Mouse (Mus musculus): ENCODE data around the gene Aggf1.

Aggf1 gene

GRCm38 (mm10) chr13:95347018-95347696, 28.0 kb downstream of the Aggf1 start:
- no peak for TF ChIP-seq GATA4 (IDR thresholded peaks at IDR 0.05; ENCODE audit: insufficient replicate concordance, low read length)

GRCm38 (mm10) chr13:95345869-95346268, 29.3 kb downstream of the Aggf1 start:
- TF ChIP-seq GATA4 (IDR thresholded peaks at IDR 0.05; ENCODE audit: insufficient replicate concordance, low read length): no peak

GRCm38 (mm10) chr13:95343470-95343869, 31.7 kb downstream of the Aggf1 start:
- no peak for TF ChIP-seq GATA4 (IDR thresholded peaks at IDR 0.05; ENCODE audit: insufficient replicate concordance, low read length)

GRCm38 (mm10) chr13:95336122-95336677, 39.0 kb downstream of the Aggf1 start:
- no peak for TF ChIP-seq GATA4 (IDR thresholded peaks at IDR 0.05; ENCODE audit: insufficient replicate concordance, low read length)

- no peak for TF ChIP-seq GATA4 (IDR thresholded peaks at IDR 0.05; ENCODE audit: insufficient replicate concordance, low read length)
Measured at GRCm38 (mm10) chr13:95332086-95332899, 42.9 kb downstream of the Aggf1 start.

- TF ChIP-seq GATA4 (IDR thresholded peaks at IDR 0.05; ENCODE audit: insufficient replicate concordance, low read length): no peak
Measured at GRCm38 (mm10) chr13:95330507-95330906, 44.6 kb downstream of the Aggf1 start.

GRCm38 (mm10) chr13:95328767-95329166, 46.4 kb downstream of the Aggf1 start:
- no peak for TF ChIP-seq GATA4 (IDR thresholded peaks at IDR 0.05; ENCODE audit: insufficient replicate concordance, low read length)

GRCm38 (mm10) chr13:95327345-95327741, 47.8 kb downstream of the Aggf1 start:
- TF ChIP-seq GATA4 (IDR thresholded peaks at IDR 0.05; ENCODE audit: insufficient replicate concordance, low read length): no peak

- TF ChIP-seq GATA4 (IDR thresholded peaks at IDR 0.05; ENCODE audit: insufficient replicate concordance, low read length): no peak
Measured at GRCm38 (mm10) chr13:95326611-95327344, 48.4 kb downstream of the Aggf1 start.

- TF ChIP-seq GATA4 (IDR thresholded peaks at IDR 0.05; ENCODE audit: insufficient replicate concordance, low read length): no peak
Measured at GRCm38 (mm10) chr13:95325907-95326550, 49.1 kb downstream of the Aggf1 start.

GRCm38 (mm10) chr13:95325080-95325906, 49.9 kb downstream of the Aggf1 start:
- no peak for TF ChIP-seq GATA4 (IDR thresholded peaks at IDR 0.05; ENCODE audit: insufficient replicate concordance, low read length)

- TF ChIP-seq GATA4 (IDR thresholded peaks at IDR 0.05; ENCODE audit: insufficient replicate concordance, low read length): no peak
Measured at GRCm38 (mm10) chr13:95324626-95325079, 50.5 kb downstream of the Aggf1 start.

- TF ChIP-seq GATA4 (IDR thresholded peaks at IDR 0.05; ENCODE audit: insufficient replicate concordance, low read length): no peak
Measured at GRCm38 (mm10) chr13:95323950-95324625, 51.1 kb downstream of the Aggf1 start.
